Mouse (Mus musculus) lung, postnatal 0 days (tissue): ENCODE measurements around the gene Dock7.

Experiments used
- CTCF ChIP-seq: IDR thresholded peaks from 2 replicates; pipeline ENCODE4 v1.5.1; 2016; ENCODE audit warnings: antibody characterized with exemption, mild to moderate bottlenecking
- EP300 ChIP-seq: IDR thresholded peaks from 2 replicates; pipeline ENCODE4 v1.6.1; 2016; ENCODE audit warnings: antibody characterized with exemption, mild to moderate bottlenecking, control low read depth

DNA sequence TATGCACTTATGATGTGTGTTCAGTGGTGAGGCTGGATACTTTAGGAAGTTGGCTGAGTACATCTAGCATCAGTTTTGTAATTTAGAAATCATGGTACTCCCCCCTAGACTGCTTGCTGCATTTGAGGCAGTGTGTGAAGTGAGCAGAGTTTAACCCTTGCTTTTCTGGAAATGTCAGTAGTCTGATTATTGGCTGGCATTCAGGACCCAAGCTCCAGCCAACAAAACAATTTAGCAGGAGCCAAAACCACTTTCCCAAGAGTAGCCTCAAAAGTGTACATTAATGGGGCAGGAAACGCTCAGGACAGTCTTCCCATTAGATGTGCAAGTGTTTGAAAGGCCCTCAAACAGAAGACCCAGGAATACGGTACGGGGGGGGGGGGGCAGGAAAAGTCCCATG, 2.8 kb upstream of the Dock7 start:
- TF ChIP-seq CTCF (no peak), EP300 (no peak)
